Mouse (Mus musculus) hindbrain, embryonic 16.5 days (tissue): ENCODE data around the gene Inha. TPM values are rescaled to one million over a fixed set of nuclear protein-coding genes. Genes with fewer than 3 reads are reported as not detected.
A peak's percentile ranks its signal among the peaks of the same experiment; 100 is the strongest.

Experiments used
- ATAC-seq: fragments of 200-750 bp; cut with Nextera tagmentation; 2 replicates; pipeline ENCODE4 v1.8.0; 2017; ENCODE audit warnings: moderate TSS enrichment, moderate library complexity
- H3K27ac ChIP-seq: fragments of 300-500 bp; sonication (generic); 2 replicates; pipeline ENCODE4 v1.5.1; 2014; ENCODE audit warnings: low read depth, mild to moderate bottlenecking, control low read depth, low read length, moderate library complexity
- H3K27me3 ChIP-seq: fragments of 300-500 bp; sonication (generic); replicated peaks from 2 replicates; pipeline ENCODE4 v1.6.1; 2014; ENCODE audit warnings: low read length; ENCODE audit not compliant: control insufficient read depth, insufficient read depth
- H3K36me3 ChIP-seq: fragments of 300-500 bp; sonication (generic); 2 replicates; pipeline ENCODE4 v1.6.1; 2014; ENCODE audit warnings: mild to moderate bottlenecking, low read length, moderate library complexity, mixed read lengths; ENCODE audit not compliant: control insufficient read depth, insufficient read depth
- H3K4me1 ChIP-seq: fragments of 300-500 bp; sonication (generic); 2 replicates; pipeline ENCODE4 v1.6.1; 2014; ENCODE audit warnings: low read depth, low read length; ENCODE audit not compliant: control insufficient read depth, insufficient read depth
- H3K4me2 ChIP-seq: fragments of 300-500 bp; sonication (generic); 2 replicates; pipeline ENCODE4 v1.6.1; 2014; ENCODE audit warnings: mild to moderate bottlenecking, low read length, control low read depth, moderate library complexity
- H3K4me3 ChIP-seq: fragments of 300-500 bp; sonication (generic); 2 replicates; pipeline ENCODE4 v1.5.1; 2014; ENCODE audit warnings: mild to moderate bottlenecking, low read length, control low read depth, moderate library complexity
- H3K9ac ChIP-seq: fragments of 300-500 bp; sonication (generic); 2 replicates; pipeline ENCODE4 v1.6.1; 2014; ENCODE audit warnings: low read depth, mild to moderate bottlenecking, control low read depth, low read length, moderate library complexity
- H3K9me3 ChIP-seq: fragments of 300-500 bp; sonication (generic); 2 replicates; pipeline ENCODE4 v1.6.1; 2014; ENCODE audit warnings: mild to moderate bottlenecking, low read length, moderate library complexity; ENCODE audit not compliant: control insufficient read depth
- WGBS: fragments of 180-500 bp; shearing (Covaris S2); extraction: QIAGEN DNeasy Blood & Tissue Kit; methylation state at CpG from one replicate; pipeline ENCODE4 v1.1.7; 2014; 5-methylcytosine and 5-hydroxymethylcytosine counted together
- polyA plus RNA-seq: library from polyadenylated mRNA; unstranded; fragments of >200 nt; fragmentation: Nextera tagmentation; extraction: Ambion mirVana; gene quantifications from 2 replicates; pipeline ENCODE4 v1.2.1, GENCODE M21; 2015

Gene Inha
- polyA plus RNA-seq, 1 experiment from 2014 or later = 17.9 TPM

DNA sequence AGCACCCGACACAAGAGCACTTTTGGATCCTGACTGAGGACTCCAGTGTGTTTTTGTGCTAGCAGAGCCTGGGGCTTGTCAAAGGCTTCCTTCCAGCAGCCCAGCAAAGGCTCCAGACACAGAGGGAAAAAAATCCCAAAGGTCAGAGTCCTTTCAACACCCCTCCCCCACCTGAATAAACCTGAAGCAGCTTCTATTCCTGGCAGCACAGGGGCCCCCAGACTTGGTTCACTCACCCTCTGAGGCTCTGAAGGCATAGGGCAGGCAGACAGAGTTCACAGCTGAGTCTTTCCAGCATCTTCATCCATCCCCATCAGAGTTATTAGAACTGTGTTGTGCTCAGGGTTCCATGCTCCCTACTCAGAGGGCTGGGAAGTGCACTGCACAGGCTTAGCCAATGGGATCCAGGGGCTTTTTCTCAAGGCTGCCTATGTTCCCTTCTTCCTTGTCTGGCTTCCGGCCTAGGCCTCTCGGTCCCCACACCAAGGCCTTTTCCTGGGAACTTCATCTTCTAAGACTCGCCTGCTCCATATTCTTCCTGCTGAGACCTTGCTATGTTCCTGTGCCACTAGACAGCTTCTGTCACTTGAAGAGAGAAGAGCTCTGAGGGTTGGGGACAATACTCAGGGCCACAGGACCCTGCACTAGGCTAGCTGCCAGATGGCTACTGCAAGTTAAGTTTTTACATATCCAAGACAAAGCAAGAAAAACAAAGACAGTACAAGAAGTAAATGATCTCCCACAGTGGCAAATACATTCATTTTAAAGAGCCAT lies 4.7 kb downstream of the Inha start:
- Histone ChIP-seq H3K4me1 (peaks cover 10% of the 10 kb centered on the region), H3K36me3 (no peaks in the 10 kb centered on the region), H3K4me3 (no peak overlapping the region), H3K9ac (no peak overlapping the region), H3K27ac (no peak overlapping the region), H3K4me2 (no peak overlapping the region), H3K9me3 (no peaks in the 10 kb centered on the region), H3K27me3 (no peaks in the 10 kb centered on the region)
- ATAC-seq = no peak
- 55% methylated on average over 4 of the region's 4 CpGs for WGBS

DNA sequence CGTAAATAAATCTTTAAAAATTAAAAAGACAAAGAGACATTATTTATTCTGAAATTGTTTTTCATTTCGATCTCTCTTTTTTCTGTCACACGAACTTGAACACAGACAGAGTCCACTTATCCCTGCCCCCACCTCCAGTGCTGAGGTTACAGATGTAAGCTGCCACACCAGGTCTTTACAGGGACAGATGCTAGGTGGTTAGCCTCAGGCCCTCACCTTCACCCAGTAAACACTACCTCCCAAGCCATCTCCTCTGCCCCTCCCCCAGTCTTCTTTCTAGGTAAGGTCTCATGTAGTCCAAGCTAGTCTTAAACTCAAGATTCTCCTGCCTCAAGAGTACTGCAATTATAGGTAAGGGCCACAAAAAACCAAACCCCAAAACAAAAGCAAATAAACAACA lies 5.7 kb downstream of the Inha start:
- Histone ChIP-seq H3K27me3 (no peaks in the 10 kb centered on the region), H3K9me3 (no peaks in the 10 kb centered on the region), H3K36me3 (no peaks in the 10 kb centered on the region), H3K4me1 (peaks cover 1% of the 10 kb centered on the region; the same call in 1 of the 2 replicates), H3K4me3 (no peak overlapping the region), H3K9ac (no peak overlapping the region), H3K4me2 (no peak overlapping the region), H3K27ac (no peak overlapping the region)
- 95% methylated on average over 3 of the region's 3 CpGs for WGBS
- ATAC-seq = no peak

DNA sequence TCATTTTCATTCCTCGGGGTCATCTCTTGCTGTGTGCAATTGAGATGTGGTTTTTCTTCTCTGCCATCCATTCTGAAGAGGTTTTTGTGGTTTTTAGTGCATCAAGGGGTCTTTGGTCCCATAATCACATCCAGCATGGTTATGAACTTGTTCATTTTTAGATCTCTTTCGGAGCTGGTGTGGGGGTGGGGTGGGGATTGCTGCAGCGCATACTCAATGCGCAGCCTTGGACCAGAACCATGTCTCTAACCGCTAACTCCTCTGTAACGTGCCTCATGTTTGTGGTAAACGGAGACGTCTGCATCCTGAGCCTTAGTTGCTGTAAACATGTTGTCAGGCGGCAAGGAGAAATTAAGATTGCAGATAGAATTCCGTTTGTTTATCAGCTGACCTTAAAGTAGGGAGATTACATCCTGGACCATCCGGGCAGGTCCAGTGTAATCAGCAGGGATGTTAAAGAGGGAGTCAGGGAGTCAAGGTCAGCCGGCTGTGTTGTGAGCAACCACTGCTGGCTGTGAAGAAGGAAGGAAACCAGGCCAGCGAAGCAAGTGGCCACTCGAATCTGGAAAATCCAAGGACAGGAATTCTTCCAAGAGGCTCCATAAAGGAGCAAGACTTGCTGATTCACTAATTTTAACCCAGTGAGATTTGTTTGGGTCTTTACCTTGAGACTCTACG lies 10.0 kb downstream of the Inha start:
- H3K4me3 ChIP-seq = no peak overlapping the region
- 85% methylated on average over 15 of the region's 15 CpGs for WGBS
- H3K27ac ChIP-seq = no peak overlapping the region
- H3K27me3 ChIP-seq = no peaks in the 10 kb centered on the region
- no peak for ATAC-seq
- H3K4me2 ChIP-seq = no peak overlapping the region
- no peaks in the 10 kb centered on the region for H3K36me3 ChIP-seq
- H3K4me1 ChIP-seq = peaks cover 3% of the 10 kb centered on the region; the same call in 1 of the 2 replicates
- H3K9ac ChIP-seq = no peak overlapping the region
- H3K9me3 ChIP-seq = no peaks in the 10 kb centered on the region

DNA sequence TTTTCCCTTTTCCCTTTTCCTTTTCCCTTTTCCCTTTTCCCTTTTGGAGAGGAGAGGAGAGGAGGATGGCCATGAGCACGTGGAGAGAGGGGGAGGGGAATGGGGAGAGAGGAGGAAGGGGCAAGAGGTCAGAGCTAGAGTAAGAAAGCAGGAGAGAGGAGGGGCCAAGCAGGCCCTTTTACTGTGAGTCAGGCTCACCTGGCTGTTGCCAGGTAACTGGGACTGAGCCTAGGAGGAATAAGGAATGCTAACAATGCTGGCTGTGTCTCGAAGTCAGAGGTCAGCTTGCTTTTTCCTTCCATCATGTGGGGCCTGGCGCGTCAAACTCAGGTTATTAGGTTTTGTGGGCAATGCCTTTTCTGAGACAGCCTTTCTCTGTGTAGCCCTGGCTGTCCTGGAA lies 11.1 kb downstream of the Inha start:
- Histone ChIP-seq H3K4me3 (no peak overlapping the region), H3K36me3 (no peaks in the 10 kb centered on the region), H3K4me1 (peaks cover 8% of the 10 kb centered on the region), H3K27ac (no peak overlapping the region), H3K4me2 (no peak overlapping the region), H3K9me3 (no peaks in the 10 kb centered on the region), H3K27me3 (no peaks in the 10 kb centered on the region), H3K9ac (no peak overlapping the region)
- 87% methylated on average over 3 of the region's 4 CpGs for WGBS
- no peak for ATAC-seq

DNA sequence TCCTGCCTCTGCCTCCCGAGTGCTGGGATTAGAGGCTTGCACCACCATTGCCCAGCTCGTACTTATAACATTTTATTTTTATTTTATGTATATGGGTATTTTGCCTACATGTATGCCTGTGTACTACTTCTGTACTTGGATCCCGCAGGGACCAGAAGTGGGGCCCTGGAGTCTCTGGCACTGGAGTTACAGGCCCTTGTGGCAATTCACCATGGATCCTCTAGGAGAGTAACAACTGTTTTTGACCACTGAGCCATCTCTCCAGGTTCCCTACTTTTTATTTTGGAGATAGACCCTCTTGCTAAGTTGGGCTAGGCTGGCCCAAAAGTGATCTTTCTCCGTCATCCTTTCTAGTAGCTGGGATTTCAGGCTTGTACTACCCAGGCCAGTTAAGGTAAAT lies 11.6 kb downstream of the Inha start:
- no peak for ATAC-seq

DNA sequence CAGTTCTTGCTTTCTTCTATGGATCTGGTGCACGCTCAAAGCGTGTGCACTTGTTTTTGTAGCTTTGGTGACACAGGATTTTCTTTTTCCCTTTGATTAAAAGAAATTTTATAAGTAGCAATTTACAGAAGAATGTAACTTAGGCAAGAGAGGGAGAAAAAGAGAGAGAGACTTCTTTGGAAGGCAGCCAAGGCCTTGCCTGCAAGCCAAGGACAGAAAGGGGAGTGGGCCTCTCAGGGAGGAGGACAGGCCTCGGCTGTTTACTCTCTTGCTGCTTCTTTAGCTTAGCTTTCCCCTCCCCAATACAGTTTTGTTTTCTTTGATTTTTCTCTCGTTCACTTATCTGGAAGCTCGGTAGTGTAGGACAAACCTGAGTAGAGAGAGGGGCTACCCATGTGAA lies 12.7 kb downstream of the Inha start:
- no peak overlapping the region for H3K4me2 ChIP-seq
- H3K9me3 ChIP-seq = no peaks in the 10 kb centered on the region
- ATAC-seq = no peak
- H3K9ac ChIP-seq = no peak overlapping the region
- H3K36me3 ChIP-seq = no peaks in the 10 kb centered on the region
- no peak overlapping the region for H3K4me3 ChIP-seq
- H3K4me1 ChIP-seq = peaks cover 8% of the 10 kb centered on the region
- no peaks in the 10 kb centered on the region for H3K27me3 ChIP-seq
- H3K27ac ChIP-seq = no peak overlapping the region
- WGBS = 67% methylated on average over 5 of the region's 5 CpGs

More for the DNA sequence above, 11.6 kb downstream of the Inha start:
- Histone ChIP-seq H3K9me3 (no peaks in the 10 kb centered on the region), H3K4me1 (peaks cover 8% of the 10 kb centered on the region), H3K4me3 (no peak overlapping the region), H3K36me3 (no peaks in the 10 kb centered on the region), H3K27ac (no peak overlapping the region), H3K4me2 (no peak overlapping the region), H3K27me3 (no peaks in the 10 kb centered on the region), H3K9ac (no peak overlapping the region)
- 94% methylated on average over 4 of the region's 4 CpGs for WGBS

DNA sequence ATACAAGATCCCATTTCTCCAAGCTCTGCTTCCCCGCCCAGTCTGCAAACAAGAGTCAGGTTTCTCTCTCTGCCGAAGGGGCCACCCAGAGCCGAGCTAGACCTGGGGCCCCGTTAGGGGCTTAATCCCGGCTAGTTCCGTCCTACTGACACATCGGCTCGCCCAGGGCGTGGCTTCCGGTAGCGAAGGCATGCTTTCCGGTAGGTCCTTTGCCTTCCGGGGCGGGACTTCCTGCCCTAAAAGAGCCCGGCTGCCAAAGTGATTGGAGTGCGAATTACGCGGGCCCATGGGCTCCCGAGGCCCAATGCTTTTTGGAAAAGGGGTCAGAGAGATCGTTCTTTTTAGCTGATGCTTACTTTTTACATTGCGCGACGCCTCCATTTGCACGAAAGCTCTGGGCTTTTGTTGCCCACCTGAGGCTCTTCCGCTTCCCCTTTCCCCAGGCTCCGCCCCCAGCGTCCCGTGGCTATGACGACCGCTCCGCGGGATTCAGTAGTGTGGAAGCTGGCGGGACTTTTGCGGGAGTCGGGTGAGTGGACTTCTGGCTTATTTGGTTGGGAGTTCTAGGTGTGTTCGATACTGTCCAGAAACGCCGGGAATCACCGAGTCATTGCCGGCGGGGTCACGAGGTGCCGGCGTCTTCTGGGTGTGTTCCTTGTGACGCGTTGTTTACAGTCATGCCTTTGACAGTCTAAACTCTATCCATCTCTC lies 14.6 kb downstream of the Inha start, which contains the start of gene Stk11ip:
Gene Stk11ip (plus strand): TSS at position 209 of the 711 bp plus-strand sequence.
- H3K9me3 ChIP-seq = no peaks in the 10 kb centered on the region
- H3K4me2 ChIP-seq = peak within 1 kb of the TSS; percentile 86
- H3K36me3 ChIP-seq = 0 out of 2 replicates have a peak, but pooled peaks cover 4% of the 10 kb centered on the region
- no peaks in the 10 kb centered on the region for H3K27me3 ChIP-seq
- peak; percentile 97 for ATAC-seq
- H3K4me1 ChIP-seq = peaks cover 8% of the 10 kb centered on the region
- under 1% methylated on average over 46 of the region's 46 CpGs for WGBS
- peak within 1 kb of the TSS; percentile 73 for H3K4me3 ChIP-seq
- peak within 1 kb of the TSS; percentile 81 for H3K27ac ChIP-seq
- H3K9ac ChIP-seq = peak within 1 kb of the TSS; percentile 57

DNA sequence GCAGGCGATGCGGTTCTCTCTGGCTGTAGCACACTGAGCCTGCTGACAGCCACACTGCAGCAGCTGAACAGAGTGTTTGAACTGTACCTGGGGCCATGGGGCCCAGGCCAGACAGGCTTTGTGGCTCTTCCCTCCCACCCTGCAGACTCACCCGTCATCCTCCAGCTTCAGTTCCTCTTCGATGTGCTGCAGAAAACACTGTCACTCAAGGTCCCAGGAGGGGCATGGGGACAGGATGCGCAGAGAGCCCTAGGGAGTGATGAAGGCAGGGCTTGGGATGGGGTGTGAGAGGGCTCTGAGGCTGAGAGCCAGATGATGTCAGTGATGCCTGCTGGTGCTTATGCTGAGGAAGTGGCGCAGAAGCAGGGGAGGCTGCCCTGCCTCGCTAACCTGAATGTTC lies 17.8 kb downstream of the Inha start:
- H3K4me3 ChIP-seq = no peak overlapping the region
- no peak overlapping the region for H3K27ac ChIP-seq
- H3K4me1 ChIP-seq = peaks cover 8% of the 10 kb centered on the region
- no peak overlapping the region for H3K9ac ChIP-seq
- WGBS = 89% methylated on average over 7 of the region's 7 CpGs
- H3K9me3 ChIP-seq = no peaks in the 10 kb centered on the region
- no peak for ATAC-seq
- no peak overlapping the region for H3K4me2 ChIP-seq
- peaks cover 11% of the 10 kb centered on the region; the same call in 1 of the 2 replicates for H3K36me3 ChIP-seq
- no peaks in the 10 kb centered on the region for H3K27me3 ChIP-seq

DNA sequence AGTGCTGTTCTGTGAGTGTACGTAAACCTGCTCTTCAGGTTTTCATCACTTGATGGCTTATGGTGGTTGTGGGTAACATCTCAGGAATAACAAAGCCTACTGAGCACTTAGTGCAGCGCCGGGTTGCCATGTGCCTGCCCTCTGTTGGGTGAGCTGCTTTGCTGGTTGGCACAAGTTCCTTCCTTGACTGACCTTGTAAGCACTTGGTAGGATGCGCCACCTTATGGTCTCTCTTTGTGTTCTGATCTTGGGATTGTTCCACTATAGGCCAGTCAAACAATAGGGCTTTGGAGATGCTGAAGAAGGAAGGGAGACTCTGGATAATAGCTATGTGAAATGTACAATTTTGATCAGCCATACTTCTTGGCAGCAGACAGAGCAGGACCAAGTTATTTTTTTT lies 23.7 kb downstream of the Inha start:
- ATAC-seq = no peak
- H3K36me3 ChIP-seq = peaks cover 26% of the 10 kb centered on the region
- H3K9ac ChIP-seq = no peak overlapping the region
- H3K4me1 ChIP-seq = no peaks in the 10 kb centered on the region
- no peak overlapping the region for H3K4me3 ChIP-seq
- no peaks in the 10 kb centered on the region for H3K9me3 ChIP-seq
- H3K4me2 ChIP-seq = no peak overlapping the region
- H3K27me3 ChIP-seq = no peaks in the 10 kb centered on the region
- no peak overlapping the region for H3K27ac ChIP-seq
- WGBS = 71% methylated on average over 4 of the region's 4 CpGs
